Mouse (Mus musculus): ENCODE data around the gene Lpp. TPM values are rescaled to one million over a fixed set of nuclear protein-coding genes. Genes with fewer than 3 reads are reported as not detected.

The Lpp gene
- total RNA-seq (2014; rRNA removed) (11.8 and 15.9 TPM in 2 replicates), polyA plus RNA-seq (2015; fragmentation: Nextera tagmentation; extraction: Ambion mirVana) (5.9 and 7.9 TPM in 2 replicates)

DNA sequence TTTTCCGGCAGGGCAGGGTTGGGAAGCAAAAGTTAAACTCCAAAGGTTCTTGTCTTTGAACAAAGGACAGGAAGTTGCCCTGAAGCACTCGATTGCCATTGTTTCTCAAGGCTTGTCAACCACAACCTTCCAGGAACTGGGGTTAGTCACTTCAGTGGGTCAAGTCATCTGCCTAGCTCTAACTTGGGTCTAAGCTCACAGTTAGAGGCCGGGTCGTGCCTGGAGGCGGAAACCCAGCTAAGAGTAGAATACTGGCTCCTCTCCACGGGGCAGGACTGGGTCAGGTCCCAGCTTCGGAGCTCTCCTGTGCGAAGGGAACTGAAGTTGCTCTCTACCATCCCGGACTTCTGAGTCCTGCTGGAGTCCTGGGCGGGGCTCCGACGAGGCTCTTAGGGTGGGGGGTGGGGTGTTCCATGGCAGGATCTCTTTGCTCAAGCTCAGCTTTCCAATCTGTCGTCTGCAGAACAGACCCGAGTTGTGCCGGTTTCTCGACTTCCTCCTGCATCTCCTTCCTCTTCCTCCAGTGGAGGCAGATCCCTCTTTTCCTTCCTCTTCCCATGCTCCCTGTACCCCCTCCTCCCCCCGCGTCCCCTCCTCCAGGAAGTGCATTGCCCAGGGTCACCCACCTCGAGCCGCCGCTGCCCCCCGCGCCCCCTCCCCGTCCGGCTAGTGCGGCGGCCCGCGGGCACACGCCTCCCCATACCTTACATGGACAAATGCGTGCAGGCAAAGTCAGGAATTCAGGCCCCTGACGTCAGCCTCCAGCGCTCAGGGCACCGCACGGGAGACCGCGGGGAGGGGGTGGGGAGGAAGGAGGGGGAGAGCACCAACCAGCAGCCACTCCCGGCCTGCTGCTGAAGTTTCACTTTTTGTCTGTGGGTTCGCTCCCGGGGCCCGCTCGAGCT is at the start of gene Lpp:
TSS of gene Lpp (plus strand) at position 857 of the 905 bp plus-strand sequence.
- H3K36me3 ChIP-seq (ENCODE audit: insufficient read depth, low read length): no peaks in the 10 kb centered on the region
- peak within 1 kb of the TSS; percentile 93 for H3K4me2 ChIP-seq (ENCODE audit: low read depth, low read length, poor library complexity, severe bottlenecking)
- peak; percentile 70 for DNase-seq (ENCODE audit: low spot score)
- H3K27me3 ChIP-seq (ENCODE audit: insufficient read depth, low read length): no peaks in the 10 kb centered on the region
- no peaks in the 10 kb centered on the region for H3K9me3 ChIP-seq (ENCODE audit: low read length)
- H3K4me3 ChIP-seq (ENCODE audit: low read depth, low read length): peak within 1 kb of the TSS; percentile 87
- peak; percentile 84 for ATAC-seq (ENCODE audit: low FRiP score)
- H3K27ac ChIP-seq (ENCODE audit: low read depth, low read length): peak within 1 kb of the TSS; percentile 77
- H3K9ac ChIP-seq (replicated peaks; ENCODE audit: low read length, poor library complexity, severe bottlenecking): peak within 1 kb of the TSS; percentile 85
- H3K4me1 ChIP-seq (ENCODE audit: insufficient read depth, low read length): peaks cover 6% of the 10 kb centered on the region; the same call in 1 of the 2 replicates
- WGBS: 4% methylated on average over 31 of the region's 42 CpGs
- TF ChIP-seq CTCF (IDR thresholded peaks at IDR 0.05): no peak

DNA sequence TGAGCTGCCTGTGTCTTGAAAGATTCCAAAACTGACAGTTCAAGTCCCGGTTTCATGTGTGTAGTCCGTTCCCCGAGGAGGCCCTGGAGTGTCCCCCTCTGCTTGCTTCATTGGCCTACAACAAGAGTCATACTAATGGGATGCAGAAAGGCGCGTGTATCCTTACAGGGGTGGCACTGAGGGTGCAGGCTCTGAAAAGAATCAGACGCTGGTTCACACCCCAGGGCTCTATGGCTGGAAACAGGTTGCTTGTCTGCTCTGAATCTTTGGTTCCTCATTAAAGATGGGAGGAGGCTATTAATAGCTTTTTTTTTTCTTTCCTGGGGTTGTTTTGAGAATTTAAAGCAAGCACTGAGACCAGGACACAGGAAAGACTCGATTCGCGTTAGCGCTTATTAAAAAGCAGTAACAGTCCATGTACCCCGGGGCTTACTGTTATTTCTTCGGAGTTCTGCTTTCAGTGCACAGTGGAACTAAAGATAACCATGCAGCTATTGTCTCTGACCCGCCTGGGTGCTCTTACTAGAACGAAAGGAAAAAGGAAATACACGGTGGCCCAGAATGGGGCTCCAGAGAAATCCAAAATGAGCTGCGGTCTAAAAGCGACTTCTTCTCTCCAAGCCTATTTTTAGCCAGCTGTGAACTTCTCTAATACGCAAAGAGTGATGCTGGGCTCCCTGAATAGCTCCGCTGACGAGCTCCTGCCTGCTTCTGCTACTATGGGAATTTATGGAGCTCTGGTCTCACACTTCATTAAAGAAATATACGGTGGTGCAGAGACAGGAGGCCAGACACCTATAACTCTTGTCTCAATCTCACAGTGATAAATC is 45.5 kb upstream of the Lpp start:
- no peaks in the 10 kb centered on the region for H3K27me3 ChIP-seq (ENCODE audit: insufficient read depth, low read length)
- no peak overlapping the region for H3K4me3 ChIP-seq (ENCODE audit: low read depth, low read length)
- H3K9me3 ChIP-seq (ENCODE audit: low read length): no peaks in the 10 kb centered on the region
- H3K4me1 ChIP-seq (ENCODE audit: insufficient read depth, low read length): no peaks in the 10 kb centered on the region
- H3K36me3 ChIP-seq (ENCODE audit: insufficient read depth, low read length): no peaks in the 10 kb centered on the region
- no peak for TF ChIP-seq CTCF (IDR thresholded peaks at IDR 0.05)
- no peak overlapping the region for H3K9ac ChIP-seq (replicated peaks; ENCODE audit: low read length, poor library complexity, severe bottlenecking)
- H3K4me2 ChIP-seq (ENCODE audit: low read depth, low read length, poor library complexity, severe bottlenecking): peak overlapping the region; percentile 26; the same call in 1 of the 2 replicates
- no peak overlapping the region for H3K27ac ChIP-seq (ENCODE audit: low read depth, low read length)
- ATAC-seq (ENCODE audit: low FRiP score): no peak
- 47% methylated on average over 21 of the region's 21 CpGs for WGBS
- peak; percentile 57 for DNase-seq (ENCODE audit: low spot score)

DNA sequence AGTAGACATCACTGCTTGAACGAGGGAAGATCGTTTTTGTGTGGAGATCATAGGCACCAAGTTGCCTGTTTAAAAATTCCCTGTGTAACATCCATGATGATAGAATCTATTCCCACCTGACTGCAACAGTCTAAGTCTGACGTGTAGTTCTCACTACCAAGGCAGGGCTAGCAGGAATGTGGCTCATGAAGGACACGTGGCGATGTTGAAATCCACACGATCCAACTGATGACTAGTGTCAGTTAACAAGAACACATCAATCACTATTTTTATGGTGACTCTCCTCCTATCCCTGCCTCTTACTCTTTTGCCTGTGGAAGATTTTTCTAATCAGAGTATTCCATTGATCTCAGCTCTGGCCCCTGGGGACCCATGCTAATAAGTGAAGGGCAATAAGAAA is 43.0 kb upstream of the Lpp start:
- H3K4me3 ChIP-seq (ENCODE audit: low read depth, low read length): no peak overlapping the region
- no peak overlapping the region for H3K27ac ChIP-seq (ENCODE audit: low read depth, low read length)
- DNase-seq (ENCODE audit: low spot score) (no peak), ATAC-seq (ENCODE audit: low FRiP score) (no peak)
- no peaks in the 10 kb centered on the region for H3K4me1 ChIP-seq (ENCODE audit: insufficient read depth, low read length)
- no peak overlapping the region for H3K4me2 ChIP-seq (ENCODE audit: low read depth, low read length, poor library complexity, severe bottlenecking)
- H3K27me3 ChIP-seq (ENCODE audit: insufficient read depth, low read length): no peaks in the 10 kb centered on the region
- no peak for TF ChIP-seq CTCF (IDR thresholded peaks at IDR 0.05)
- no peaks in the 10 kb centered on the region for H3K36me3 ChIP-seq (ENCODE audit: insufficient read depth, low read length)
- 80% methylated on average over 6 of the region's 6 CpGs for WGBS
- H3K9me3 ChIP-seq (ENCODE audit: low read length): no peaks in the 10 kb centered on the region
- H3K9ac ChIP-seq (replicated peaks; ENCODE audit: low read length, poor library complexity, severe bottlenecking): no peak overlapping the region

DNA sequence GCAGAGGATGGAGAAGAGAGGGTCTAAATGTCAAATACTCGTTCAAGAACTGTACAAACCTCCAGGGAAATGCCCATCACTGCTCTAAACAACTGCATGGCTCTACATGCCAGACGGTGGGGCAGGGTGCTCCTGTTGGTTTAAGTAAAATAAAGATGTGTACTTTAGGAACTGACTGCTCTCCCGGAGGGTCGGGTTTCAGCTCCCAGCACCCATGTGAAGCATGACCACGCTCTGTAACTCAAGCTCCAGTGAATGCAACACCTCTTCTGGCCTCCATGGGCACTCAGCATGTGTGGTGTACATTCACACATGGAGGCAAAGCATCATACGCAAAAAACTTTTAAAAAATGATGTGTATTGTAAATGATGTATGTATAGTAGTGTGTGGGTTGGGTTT is 42.6 kb upstream of the Lpp start:
- Histone ChIP-seq H3K27ac (ENCODE audit: low read depth, low read length) (no peak overlapping the region), H3K36me3 (ENCODE audit: insufficient read depth, low read length) (no peaks in the 10 kb centered on the region), H3K4me3 (ENCODE audit: low read depth, low read length) (no peak overlapping the region), H3K9ac (replicated peaks; ENCODE audit: low read length, poor library complexity, severe bottlenecking) (no peak overlapping the region), H3K27me3 (ENCODE audit: insufficient read depth, low read length) (no peaks in the 10 kb centered on the region), H3K4me1 (ENCODE audit: insufficient read depth, low read length) (no peaks in the 10 kb centered on the region), H3K9me3 (ENCODE audit: low read length) (no peaks in the 10 kb centered on the region), H3K4me2 (ENCODE audit: low read depth, low read length, poor library complexity, severe bottlenecking) (no peak overlapping the region)
- DNase-seq (ENCODE audit: low spot score) (no peak), ATAC-seq (ENCODE audit: low FRiP score) (no peak)
- WGBS: 76% methylated on average over 6 of the region's 6 CpGs
- no peak for TF ChIP-seq CTCF (IDR thresholded peaks at IDR 0.05)

DNA sequence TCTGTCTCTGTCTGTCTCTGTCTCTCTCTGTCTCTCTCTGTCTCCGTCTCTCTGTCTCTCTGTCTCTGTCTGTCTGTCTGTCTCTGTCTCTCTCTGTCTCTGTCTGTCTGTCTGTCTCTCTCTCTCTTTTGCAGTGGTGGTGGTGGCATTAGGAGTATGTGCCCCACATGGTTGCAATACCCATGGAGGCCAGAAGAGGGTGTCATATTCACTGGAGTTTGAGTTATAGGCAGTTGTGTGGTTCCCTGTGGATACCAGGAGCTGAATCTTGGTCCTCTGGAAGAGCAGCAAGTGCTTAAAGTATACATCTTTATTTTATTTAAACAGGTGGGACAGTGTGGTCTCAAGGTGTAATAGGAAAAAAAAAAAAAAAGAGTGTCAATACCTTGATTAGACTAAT is 41.5 kb upstream of the Lpp start:
- ATAC-seq (ENCODE audit: low FRiP score): no peak
- WGBS: 93% methylated on average over 1 of the region's 1 CpGs

More for the DNA sequence above, 41.5 kb upstream of the Lpp start:
- no peak for DNase-seq (ENCODE audit: low spot score)
- no peak overlapping the region for H3K4me3 ChIP-seq (ENCODE audit: low read depth, low read length)
- peak; percentile 39 for TF ChIP-seq CTCF (IDR thresholded peaks at IDR 0.05)
- H3K9ac ChIP-seq (replicated peaks; ENCODE audit: low read length, poor library complexity, severe bottlenecking): no peak overlapping the region
- H3K27ac ChIP-seq (ENCODE audit: low read depth, low read length): no peak overlapping the region
- H3K36me3 ChIP-seq (ENCODE audit: insufficient read depth, low read length): no peaks in the 10 kb centered on the region
- no peak overlapping the region for H3K4me2 ChIP-seq (ENCODE audit: low read depth, low read length, poor library complexity, severe bottlenecking)
- no peaks in the 10 kb centered on the region for H3K4me1 ChIP-seq (ENCODE audit: insufficient read depth, low read length)
- no peaks in the 10 kb centered on the region for H3K27me3 ChIP-seq (ENCODE audit: insufficient read depth, low read length)
- no peaks in the 10 kb centered on the region for H3K9me3 ChIP-seq (ENCODE audit: low read length)
